Mouse (Mus musculus): ENCODE measurements around the gene H2afx. TPM values are rescaled to one million over a fixed set of nuclear protein-coding genes. Genes with fewer than 3 reads are reported as not detected.

Gene H2afx
- polyA plus RNA-seq, 1 experiment from 2014 or later = 167 TPM

GRCm38 (mm10) chr9:44307248-44307647 lies 27.2 kb upstream of the H2afx start:
- H3K4me1 ChIP-seq (replicated peaks) = peaks cover 22% of the 10 kb centered on the region
- H3K27me3 ChIP-seq = no peaks in the 10 kb centered on the region
- H3K9ac ChIP-seq = no peak overlapping the region
- H3K9me3 ChIP-seq (replicated peaks) = no peaks in the 10 kb centered on the region
- peaks cover 3% of the 10 kb centered on the region for H3K36me3 ChIP-seq
- no peak overlapping the region for H3K4me2 ChIP-seq
- no peak for ATAC-seq (replicated peaks; ENCODE audit: insufficient number of reproducible peaks, insufficient read depth, low FRiP score, low read depth)
- no peak overlapping the region for H3K27ac ChIP-seq
- 68% methylated on average over 2 of the region's 2 CpGs for whole genome bisulfite sequencing
- H3K4me3 ChIP-seq = no peak overlapping the region

- no peaks in the 10 kb centered on the region for H3K9me3 ChIP-seq (replicated peaks)
- no peak overlapping the region for H3K4me2 ChIP-seq
- no peak overlapping the region for H3K4me3 ChIP-seq
- H3K9ac ChIP-seq = no peak overlapping the region
- 75% methylated on average over 3 of the region's 3 CpGs for WGBS
- no peaks in the 10 kb centered on the region for H3K27me3 ChIP-seq
- no peak overlapping the region for H3K27ac ChIP-seq
- peaks cover 14% of the 10 kb centered on the region for H3K4me1 ChIP-seq (replicated peaks)
- peaks cover 19% of the 10 kb centered on the region for H3K36me3 ChIP-seq
- ATAC-seq (replicated peaks; ENCODE audit: insufficient number of reproducible peaks, insufficient read depth, low FRiP score, low read depth) = no peak
These were observed 24.7 kb upstream of the H2afx start for GRCm38 (mm10) chr9:44309756-44310155.

- 43% methylated on average over 10 of the region's 10 CpGs for WGBS
- Histone ChIP-seq H3K27ac (peak overlapping the region; percentile 30; the same call in 1 of the 2 replicates), H3K9me3 (replicated peaks) (no peaks in the 10 kb centered on the region), H3K36me3 (peaks cover 29% of the 10 kb centered on the region), H3K4me1 (replicated peaks) (peaks cover 11% of the 10 kb centered on the region; the same call in 1 of the 2 replicates), H3K27me3 (no peaks in the 10 kb centered on the region), H3K4me3 (no peak overlapping the region), H3K4me2 (peak overlapping the region; percentile 32; the same call in 1 of the 2 replicates), H3K9ac (no peak overlapping the region)
- ATAC-seq (replicated peaks; ENCODE audit: insufficient number of reproducible peaks, insufficient read depth, low FRiP score, low read depth) = no peak
These were observed 23.8 kb upstream of the H2afx start for GRCm38 (mm10) chr9:44310750-44311135.

- Histone ChIP-seq H3K9ac (no peak overlapping the region), H3K36me3 (peaks cover 36% of the 10 kb centered on the region), H3K4me3 (no peak overlapping the region; the same call in 1 of the 2 replicates), H3K4me1 (replicated peaks) (peaks cover 11% of the 10 kb centered on the region; the same call in 1 of the 2 replicates), H3K4me2 (peak overlapping the region; percentile 32), H3K27me3 (no peaks in the 10 kb centered on the region), H3K27ac (peak overlapping the region; percentile 54), H3K9me3 (replicated peaks) (no peaks in the 10 kb centered on the region)
- WGBS = 28% methylated on average over 27 of the region's 27 CpGs
- peak; percentile 54; the same call in 1 of the 2 replicates for ATAC-seq (replicated peaks; ENCODE audit: insufficient number of reproducible peaks, insufficient read depth, low FRiP score, low read depth)
These were observed 23.1 kb upstream of the H2afx start for GRCm38 (mm10) chr9:44311136-44312134.

GRCm38 (mm10) chr9:44313476-44314256 lies 20.8 kb upstream of the H2afx start:
- H3K4me3 ChIP-seq = no peak overlapping the region
- 75% methylated on average over 19 of the region's 19 CpGs for WGBS
- H3K9ac ChIP-seq = no peak overlapping the region
- no peaks in the 10 kb centered on the region for H3K9me3 ChIP-seq (replicated peaks)
- H3K4me2 ChIP-seq = no peak overlapping the region
- peaks cover 25% of the 10 kb centered on the region for H3K4me1 ChIP-seq (replicated peaks)
- H3K27me3 ChIP-seq = no peaks in the 10 kb centered on the region
- peaks cover 37% of the 10 kb centered on the region for H3K36me3 ChIP-seq
- H3K27ac ChIP-seq = no peak overlapping the region
- no peak for ATAC-seq (replicated peaks; ENCODE audit: insufficient number of reproducible peaks, insufficient read depth, low FRiP score, low read depth)

GRCm38 (mm10) chr9:44314257-44314547 lies 20.3 kb upstream of the H2afx start:
- no peak overlapping the region for H3K9ac ChIP-seq
- H3K9me3 ChIP-seq (replicated peaks) = no peaks in the 10 kb centered on the region
- no peak for ATAC-seq (replicated peaks; ENCODE audit: insufficient number of reproducible peaks, insufficient read depth, low FRiP score, low read depth)
- no peak overlapping the region for H3K4me2 ChIP-seq
- no peak overlapping the region for H3K27ac ChIP-seq
- no peaks in the 10 kb centered on the region for H3K27me3 ChIP-seq
- peaks cover 37% of the 10 kb centered on the region for H3K36me3 ChIP-seq
- no peak overlapping the region for H3K4me3 ChIP-seq
- 72% methylated on average over 4 of the region's 4 CpGs for WGBS
- H3K4me1 ChIP-seq (replicated peaks) = peaks cover 30% of the 10 kb centered on the region

- H3K4me1 ChIP-seq (replicated peaks) = peaks cover 34% of the 10 kb centered on the region
- H3K27me3 ChIP-seq = no peaks in the 10 kb centered on the region
- no peak overlapping the region for H3K4me3 ChIP-seq
- no peak for ATAC-seq (replicated peaks; ENCODE audit: insufficient number of reproducible peaks, insufficient read depth, low FRiP score, low read depth)
- no peak overlapping the region for H3K9ac ChIP-seq
- no peak overlapping the region for H3K4me2 ChIP-seq
- no peak overlapping the region for H3K27ac ChIP-seq
- WGBS = 91% methylated on average over 18 of the region's 18 CpGs
- no peaks in the 10 kb centered on the region for H3K9me3 ChIP-seq (replicated peaks)
- peaks cover 37% of the 10 kb centered on the region for H3K36me3 ChIP-seq
These were observed 19.6 kb upstream of the H2afx start for GRCm38 (mm10) chr9:44314910-44315309.

- Histone ChIP-seq H3K9ac (no peak overlapping the region), H3K36me3 (peaks cover 37% of the 10 kb centered on the region), H3K27me3 (no peaks in the 10 kb centered on the region), H3K9me3 (replicated peaks) (no peaks in the 10 kb centered on the region), H3K4me1 (replicated peaks) (peaks cover 30% of the 10 kb centered on the region), H3K4me3 (no peak overlapping the region), H3K4me2 (peak overlapping the region; percentile 93; the same call in 1 of the 2 replicates), H3K27ac (no peak overlapping the region)
- ATAC-seq (replicated peaks; ENCODE audit: insufficient number of reproducible peaks, insufficient read depth, low FRiP score, low read depth) = no peak
- WGBS = 64% methylated on average over 4 of the region's 4 CpGs
These were observed 17.0 kb upstream of the H2afx start for GRCm38 (mm10) chr9:44317452-44317851.

- Histone ChIP-seq H3K4me1 (replicated peaks) (peaks cover 30% of the 10 kb centered on the region), H3K36me3 (peaks cover 32% of the 10 kb centered on the region), H3K4me2 (peak overlapping the region; percentile 93), H3K9me3 (replicated peaks) (no peaks in the 10 kb centered on the region), H3K9ac (peak overlapping the region; percentile 93; the same call in 1 of the 2 replicates), H3K4me3 (peak overlapping the region; percentile 80), H3K27me3 (no peaks in the 10 kb centered on the region), H3K27ac (no peak overlapping the region)
- 65% methylated on average over 5 of the region's 5 CpGs for WGBS
- no peak for ATAC-seq (replicated peaks; ENCODE audit: insufficient number of reproducible peaks, insufficient read depth, low FRiP score, low read depth)
These were observed 16.2 kb upstream of the H2afx start for GRCm38 (mm10) chr9:44318076-44318825.

- H3K27ac ChIP-seq = no peak overlapping the region
- 30% methylated on average over 3 of the region's 3 CpGs for WGBS
- H3K4me1 ChIP-seq (replicated peaks) = peaks cover 30% of the 10 kb centered on the region
- H3K9me3 ChIP-seq (replicated peaks) = no peaks in the 10 kb centered on the region
- peak overlapping the region; percentile 93 for H3K9ac ChIP-seq
- ATAC-seq (replicated peaks; ENCODE audit: insufficient number of reproducible peaks, insufficient read depth, low FRiP score, low read depth) = no peak
- no peaks in the 10 kb centered on the region for H3K27me3 ChIP-seq
- H3K4me3 ChIP-seq = peak overlapping the region; percentile 80
- peaks cover 27% of the 10 kb centered on the region for H3K36me3 ChIP-seq
- H3K4me2 ChIP-seq = peak overlapping the region; percentile 93
These were observed 15.7 kb upstream of the H2afx start for GRCm38 (mm10) chr9:44318826-44319095.
